Mouse (Mus musculus): ENCODE data around the gene Gm45711.

- TF ChIP-seq CTCF (conservative IDR thresholded peaks at IDR 0.05; ENCODE audit: low read length) (no peak), NANOG (IDR thresholded peaks at IDR 0.05; ENCODE audit: borderline replicate concordance, low read length) (no peak), POU5F1 (IDR thresholded peaks at IDR 0.05; ENCODE audit: borderline replicate concordance, low read length) (no peak)
These were observed 23.1 kb upstream of the Gm45711 start for GRCm38 (mm10) chr8:104332665-104333631.

All from E14TG2a.4 (cell line).